Mouse (Mus musculus) embryonic facial prominence, embryonic 15.5 days (tissue): ENCODE results near the gene Atpif1. TPM values are rescaled to one million over a fixed set of nuclear protein-coding genes. Genes with fewer than 3 reads are reported as not detected.
A peak's percentile ranks its signal among the peaks of the same experiment; 100 is the strongest.

Experiments
- ATAC-seq: fragments of 200-750 bp; cut with Nextera tagmentation; 2 replicates; pipeline ENCODE4 v1.8.0; 2017; ENCODE audit warnings: low read depth, moderate TSS enrichment; ENCODE audit not compliant: insufficient number of reproducible peaks, low FRiP score, low TSS enrichment
- H3K27ac ChIP-seq: fragments of 300-500 bp; sonication (generic); replicated peaks from 2 replicates; pipeline ENCODE4 v1.5.1; 2015; ENCODE audit warnings: mild to moderate bottlenecking, inconsistent platforms
- H3K27me3 ChIP-seq: fragments of 300-500 bp; sonication (generic); 2 replicates; pipeline ENCODE4 v1.6.1; 2015; ENCODE audit warnings: inconsistent platforms
- H3K36me3 ChIP-seq: fragments of 300-500 bp; sonication (generic); 2 replicates; pipeline ENCODE4 v1.6.1; 2015; ENCODE audit warnings: mild to moderate bottlenecking, inconsistent platforms
- H3K4me1 ChIP-seq: fragments of 300-500 bp; sonication (generic); 2 replicates; pipeline ENCODE4 v1.6.1; 2015; ENCODE audit warnings: inconsistent platforms
- H3K4me2 ChIP-seq: fragments of 300-500 bp; sonication (generic); replicated peaks from 2 replicates; pipeline ENCODE4 v1.6.1; 2015; ENCODE audit warnings: mild to moderate bottlenecking, inconsistent platforms
- H3K4me3 ChIP-seq: fragments of 300-500 bp; sonication (generic); replicated peaks from 2 replicates; pipeline ENCODE4 v1.5.1; 2015; ENCODE audit warnings: mild to moderate bottlenecking, inconsistent platforms
- H3K9ac ChIP-seq: fragments of 300-500 bp; sonication (generic); 2 replicates; pipeline ENCODE4 v1.6.1; 2015; ENCODE audit warnings: inconsistent platforms
- H3K9me3 ChIP-seq: fragments of 300-500 bp; sonication (generic); replicated peaks from 2 replicates; pipeline ENCODE4 v1.6.1; 2016; ENCODE audit warnings: inconsistent platforms
- WGBS: fragments of 180-500 bp; shearing (Covaris S2); methylation state at CpG from one replicate; pipeline ENCODE4 v1.1.7; 2015; 5-methylcytosine and 5-hydroxymethylcytosine counted together
- polyA plus RNA-seq: library from polyadenylated mRNA; unstranded; fragments of >200 nt; fragmentation: Nextera tagmentation; extraction: Ambion mirVana; gene quantifications from 2 replicates; pipeline ENCODE4 v1.2.1, GENCODE M21; 2015

The Atpif1 gene
- polyA plus RNA-seq, 1 experiment from 2014 or later: 890 TPM

DNA sequence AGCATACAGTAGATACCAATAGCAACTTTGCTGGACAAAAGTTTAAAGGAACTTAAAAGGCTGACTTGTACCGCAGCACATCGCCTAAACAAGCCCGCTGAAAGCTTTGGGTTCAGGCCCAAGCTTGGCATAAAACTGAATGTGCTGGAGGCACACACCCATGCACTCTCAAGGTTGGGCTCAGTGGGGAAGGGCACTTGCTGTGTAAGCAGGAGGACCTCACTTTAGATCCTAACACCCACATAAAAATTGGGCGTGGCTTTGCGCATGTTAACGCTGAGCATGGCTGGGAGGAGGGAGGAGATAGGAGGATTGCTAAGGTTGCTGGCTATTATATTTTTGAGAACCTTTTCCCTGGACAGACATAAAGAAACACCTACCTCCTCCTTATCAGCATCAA lies 8.7 kb downstream of the Atpif1 start:
- H3K4me1 ChIP-seq: peaks cover 11% of the 10 kb centered on the region; the same call in 1 of the 2 replicates
- 0 out of 2 replicates have a peak, but pooled peaks cover 4% of the 10 kb centered on the region for H3K36me3 ChIP-seq
- no peak overlapping the region for H3K9ac ChIP-seq
- no peak overlapping the region for H3K4me2 ChIP-seq
- no peaks in the 10 kb centered on the region for H3K9me3 ChIP-seq
- WGBS: 44% methylated on average over 6 of the region's 6 CpGs
- no peaks in the 10 kb centered on the region for H3K27me3 ChIP-seq
- peak overlapping the region; percentile 73 for H3K27ac ChIP-seq
- ATAC-seq: peak; percentile 54
- no peak overlapping the region for H3K4me3 ChIP-seq

DNA sequence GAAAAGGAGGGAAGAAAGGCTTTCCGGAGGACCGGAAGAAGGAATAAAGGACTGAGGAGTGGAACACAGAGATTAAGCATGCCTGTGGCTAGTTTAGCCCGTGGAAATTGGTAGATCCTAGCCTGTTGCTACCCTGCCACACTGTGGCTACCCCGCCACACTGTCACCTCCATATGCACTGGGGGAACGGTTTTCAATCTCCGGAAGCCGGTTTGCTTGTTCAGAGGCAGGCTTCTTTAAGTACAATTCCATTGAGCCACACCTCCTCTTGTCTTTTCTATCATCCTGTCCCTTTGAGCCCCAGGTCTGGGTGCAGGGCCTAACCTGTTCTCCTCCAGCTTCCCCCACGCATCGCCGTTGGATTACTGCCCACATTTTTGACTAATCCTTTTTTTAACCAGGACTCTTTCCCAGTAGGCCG lies 9.1 kb downstream of the Atpif1 start:
- WGBS: 17% methylated on average over 11 of the region's 11 CpGs
- Histone ChIP-seq H3K4me2 (no peak overlapping the region), H3K36me3 (0 out of 2 replicates have a peak, but pooled peaks cover under 1% of the 10 kb centered on the region), H3K9ac (no peak overlapping the region), H3K4me1 (peaks cover 11% of the 10 kb centered on the region; the same call in 1 of the 2 replicates), H3K9me3 (no peaks in the 10 kb centered on the region), H3K27me3 (no peaks in the 10 kb centered on the region), H3K4me3 (no peak overlapping the region), H3K27ac (peak overlapping the region; percentile 73)
- no peak for ATAC-seq

DNA sequence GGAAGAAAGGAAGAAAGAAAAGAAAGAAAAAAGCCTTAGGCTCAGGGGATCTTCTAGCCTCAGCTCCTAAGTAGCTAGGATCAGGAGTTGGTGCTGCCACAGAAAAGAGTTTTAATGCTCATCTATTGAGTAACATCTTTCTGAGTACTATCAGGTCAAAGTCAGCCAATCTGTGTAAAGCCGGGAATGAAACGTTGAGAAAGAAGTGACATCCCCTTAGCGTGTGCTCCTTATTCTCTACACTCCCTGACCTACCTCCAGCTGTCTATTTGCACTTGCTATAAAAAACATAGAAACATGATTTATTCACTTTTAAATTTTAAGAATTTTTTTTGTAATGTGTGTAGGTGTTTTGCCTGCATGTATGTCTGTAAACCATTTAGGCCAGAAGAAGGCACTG lies 14.3 kb downstream of the Atpif1 start:
- no peaks in the 10 kb centered on the region for H3K9me3 ChIP-seq
- H3K27me3 ChIP-seq: no peaks in the 10 kb centered on the region
- no peaks in the 10 kb centered on the region for H3K36me3 ChIP-seq
- no peak overlapping the region for H3K9ac ChIP-seq
- no peak overlapping the region for H3K4me3 ChIP-seq
- ATAC-seq: no peak
- 92% methylated on average over 3 of the region's 3 CpGs for WGBS
- H3K4me2 ChIP-seq: no peak overlapping the region
- peaks cover 10% of the 10 kb centered on the region for H3K4me1 ChIP-seq
- H3K27ac ChIP-seq: no peak overlapping the region

DNA sequence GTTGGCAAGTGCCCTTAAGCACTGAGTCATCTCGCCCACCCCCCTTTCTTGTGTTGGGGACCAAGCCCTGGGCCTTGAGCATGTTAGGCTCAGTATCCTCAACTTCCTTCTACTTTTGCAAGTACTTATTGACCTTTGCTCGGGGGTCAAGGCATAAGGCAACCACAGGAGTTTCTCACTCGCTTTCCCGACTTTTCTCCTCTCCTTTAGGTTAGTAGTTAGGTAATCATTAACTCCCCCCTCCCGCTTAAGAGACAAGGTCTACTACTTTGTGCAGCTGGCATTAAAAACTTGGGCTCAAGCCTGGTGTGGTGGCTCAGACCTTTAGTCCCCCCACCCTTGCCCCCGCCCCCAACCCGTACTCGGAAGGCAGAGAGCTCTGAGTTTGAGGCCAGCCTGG lies 15.4 kb downstream of the Atpif1 start:
- Histone ChIP-seq H3K27me3 (no peaks in the 10 kb centered on the region), H3K4me3 (no peak overlapping the region), H3K9ac (no peak overlapping the region), H3K4me2 (no peak overlapping the region), H3K27ac (no peak overlapping the region), H3K36me3 (no peaks in the 10 kb centered on the region), H3K9me3 (no peaks in the 10 kb centered on the region), H3K4me1 (peaks cover 14% of the 10 kb centered on the region)
- no peak for ATAC-seq
- 79% methylated on average over 8 of the region's 8 CpGs for WGBS

DNA sequence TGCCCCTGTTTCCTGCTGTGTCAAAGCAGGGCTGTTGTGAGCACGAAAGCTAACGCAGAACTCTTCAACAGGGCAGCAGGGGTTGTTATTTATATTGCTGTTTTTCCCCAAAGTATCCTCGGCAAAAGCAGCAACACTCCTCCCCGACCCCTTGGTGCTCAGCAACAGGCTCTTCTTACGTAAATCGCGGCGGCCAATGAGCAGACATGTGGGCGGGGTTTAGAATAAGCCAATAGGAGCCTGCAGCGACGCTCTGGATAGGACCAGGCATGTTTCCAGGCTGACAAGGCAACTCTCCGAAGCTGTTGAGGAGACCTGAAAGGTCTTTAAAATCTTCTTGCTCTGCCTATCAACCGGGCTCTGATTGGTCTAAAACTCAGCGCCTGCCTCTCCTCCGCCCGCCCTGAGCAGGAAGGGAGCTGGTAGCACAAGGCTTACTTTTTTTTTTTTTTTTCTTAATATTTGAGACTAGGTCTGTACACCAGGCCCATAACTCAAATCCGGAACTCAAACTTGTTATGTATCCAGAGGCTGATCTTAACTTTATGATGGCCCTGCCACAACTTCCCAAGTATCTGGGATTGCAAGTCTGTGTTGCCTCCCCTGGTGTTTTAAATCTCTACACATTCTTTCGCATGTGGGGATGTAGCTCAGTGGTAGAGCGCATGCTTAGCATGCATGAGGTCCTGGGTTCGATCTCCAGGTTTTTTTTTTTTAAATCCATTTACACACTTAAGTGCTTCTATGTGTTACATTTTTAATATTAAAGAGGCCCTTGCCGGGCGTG lies 17.9 kb downstream of the Atpif1 start:
- Histone ChIP-seq H3K4me3 (peak overlapping the region; percentile 53), H3K4me2 (peak overlapping the region; percentile 93), H3K27ac (peak overlapping the region; percentile 94), H3K4me1 (peaks cover 20% of the 10 kb centered on the region), H3K27me3 (no peaks in the 10 kb centered on the region), H3K9me3 (no peaks in the 10 kb centered on the region), H3K9ac (peak overlapping the region; percentile 35; the same call in 1 of the 2 replicates), H3K36me3 (no peaks in the 10 kb centered on the region)
- WGBS: 19% methylated on average over 22 of the region's 22 CpGs
- ATAC-seq: peak; percentile 95

DNA sequence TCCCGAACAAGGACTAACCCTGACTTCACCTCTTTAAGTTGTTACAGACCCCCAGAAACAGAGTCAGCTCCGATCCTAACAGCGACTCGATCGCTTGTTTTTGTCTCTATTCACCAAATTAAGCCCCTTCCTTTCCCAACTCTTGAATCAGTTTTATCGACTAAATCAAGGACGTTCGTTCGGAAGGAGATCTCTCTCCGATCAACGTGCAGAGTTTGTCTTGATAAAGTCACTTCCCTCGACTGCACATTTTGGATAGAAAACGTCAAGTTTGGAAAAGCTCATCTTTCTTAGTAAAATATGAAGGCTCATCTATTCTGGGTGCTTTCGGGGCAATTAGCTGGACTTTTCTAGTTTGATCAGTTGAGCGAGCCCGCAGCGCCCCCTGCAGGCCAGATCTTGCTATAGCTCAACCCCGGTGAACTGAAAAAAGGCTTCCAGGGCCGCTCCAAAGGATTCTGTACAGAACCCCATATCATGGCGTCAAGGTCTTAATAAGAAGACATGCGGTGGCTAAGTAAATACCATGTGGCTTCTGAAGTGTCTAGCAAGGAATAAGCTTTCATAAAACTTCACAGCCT lies 18.8 kb downstream of the Atpif1 start:
- Histone ChIP-seq H3K36me3 (no peaks in the 10 kb centered on the region), H3K27me3 (no peaks in the 10 kb centered on the region), H3K4me2 (peak overlapping the region; percentile 93), H3K4me1 (peaks cover 21% of the 10 kb centered on the region), H3K27ac (peak overlapping the region; percentile 94), H3K4me3 (peak overlapping the region; percentile 53), H3K9ac (peak overlapping the region; percentile 35), H3K9me3 (no peaks in the 10 kb centered on the region)
- ATAC-seq: no peak
- under 1% methylated on average over 21 of the region's 21 CpGs for WGBS

DNA sequence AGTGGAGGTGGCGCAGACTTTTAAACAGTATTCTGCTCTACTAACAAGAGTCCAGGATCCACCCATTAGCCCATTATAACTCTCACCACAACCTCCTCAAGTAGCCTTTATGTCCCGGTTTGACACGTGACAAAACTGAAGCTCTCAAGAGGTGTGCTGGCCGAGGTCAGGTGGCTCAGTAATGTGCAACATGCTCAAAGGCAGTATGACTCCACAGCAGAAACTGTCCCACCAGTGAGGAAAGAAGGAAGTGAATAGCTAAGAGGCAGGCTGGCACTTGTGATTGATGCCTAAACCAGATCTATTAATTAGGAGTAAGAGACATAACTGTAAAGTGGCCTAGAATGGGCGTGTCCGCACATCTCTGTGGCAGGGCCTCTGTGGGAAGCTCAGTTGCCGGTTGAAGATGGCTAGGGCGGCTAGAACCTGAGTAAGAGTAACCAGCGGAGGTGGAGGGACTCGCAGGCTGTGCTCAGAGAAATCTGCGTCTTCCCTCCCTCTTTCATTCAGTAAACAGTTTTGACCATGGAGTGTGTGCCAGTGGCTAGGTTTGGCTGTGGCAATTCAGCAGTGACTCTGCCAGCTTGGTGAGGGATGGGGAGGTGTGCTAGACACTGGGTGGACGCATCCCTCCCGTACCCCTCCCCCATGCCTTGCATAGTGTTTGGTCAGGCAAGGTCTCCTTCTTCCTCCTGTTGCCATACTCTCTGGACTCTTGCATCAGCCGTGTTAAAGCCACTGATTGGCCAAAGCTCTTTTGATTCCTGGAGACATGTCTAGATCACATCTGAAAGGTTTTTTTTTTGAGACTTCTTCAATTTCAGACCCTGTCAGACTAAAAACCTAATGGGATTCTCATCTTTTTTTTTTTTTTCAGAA lies 19.8 kb downstream of the Atpif1 start:
- H3K9me3 ChIP-seq: no peaks in the 10 kb centered on the region
- H3K4me1 ChIP-seq: peaks cover 27% of the 10 kb centered on the region
- no peak for ATAC-seq
- H3K9ac ChIP-seq: no peak overlapping the region
- H3K4me3 ChIP-seq: peak overlapping the region; percentile 53; the same call in 1 of the 2 replicates
- H3K4me2 ChIP-seq: peak overlapping the region; percentile 93; the same call in 1 of the 2 replicates
- H3K27ac ChIP-seq: no peak overlapping the region
- no peaks in the 10 kb centered on the region for H3K27me3 ChIP-seq
- no peaks in the 10 kb centered on the region for H3K36me3 ChIP-seq
- 28% methylated on average over 14 of the region's 14 CpGs for WGBS

DNA sequence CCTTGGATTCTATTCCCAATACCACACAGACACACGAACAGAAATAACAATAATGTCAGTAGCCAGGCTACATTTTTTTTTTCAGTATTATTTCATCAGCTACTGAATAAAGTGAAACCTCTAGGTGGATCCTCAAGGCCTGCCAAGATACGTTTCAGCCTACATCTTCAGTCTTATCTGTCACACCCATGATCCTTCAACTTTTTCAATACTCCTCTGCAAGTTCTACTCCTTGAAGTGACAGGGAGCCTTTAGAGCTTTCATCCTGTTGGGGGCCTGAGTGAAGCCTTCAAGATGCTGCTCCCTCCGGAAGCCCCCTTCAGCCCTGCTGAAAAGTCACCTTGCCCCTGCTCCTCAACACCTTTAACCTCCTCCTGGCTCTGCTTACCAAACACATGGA lies 21.4 kb downstream of the Atpif1 start:
- 65% methylated on average over 3 of the region's 3 CpGs for WGBS
- no peaks in the 10 kb centered on the region for H3K36me3 ChIP-seq
- no peaks in the 10 kb centered on the region for H3K9me3 ChIP-seq

DNA sequence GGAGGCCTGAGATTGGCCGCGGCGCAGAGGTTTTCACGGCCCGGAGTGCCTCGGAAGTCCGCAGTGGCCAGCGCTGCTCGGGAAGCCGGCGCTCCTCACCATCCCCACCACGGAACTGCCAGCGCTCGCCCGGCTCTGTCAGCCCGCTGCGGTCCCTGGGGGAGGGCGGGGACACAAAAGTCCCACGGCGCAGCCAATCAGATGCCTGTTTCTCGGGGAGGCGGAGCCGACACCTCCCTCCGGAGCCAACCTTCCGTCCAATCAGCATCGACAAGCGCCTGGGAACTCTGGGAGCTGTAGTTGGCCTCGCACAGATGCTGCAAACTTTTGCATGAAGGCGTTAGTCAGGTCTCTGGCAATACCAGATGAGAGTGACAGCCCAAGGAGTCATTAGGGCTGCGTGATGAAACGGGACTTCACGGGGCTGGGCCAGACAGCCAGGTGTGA lies 23.1 kb downstream of the Atpif1 start, which contains the start of gene Sesn2:
Sesn2 (minus strand) TSS at position 150 of the 447 bp plus-strand sequence.
- H3K27ac ChIP-seq: peak within 1 kb of the TSS; percentile 89
- peaks cover 31% of the 10 kb centered on the region for H3K4me1 ChIP-seq
- H3K36me3 ChIP-seq: no peaks in the 10 kb centered on the region
- no peaks in the 10 kb centered on the region for H3K9me3 ChIP-seq
- ATAC-seq: peak; percentile 95
- WGBS: under 1% methylated on average over 32 of the region's 32 CpGs
- H3K4me2 ChIP-seq: peak within 1 kb of the TSS; percentile 92
- no peaks in the 10 kb centered on the region for H3K27me3 ChIP-seq
- H3K4me3 ChIP-seq: peak within 1 kb of the TSS; percentile 89
- peak within 1 kb of the TSS; percentile 62 for H3K9ac ChIP-seq

More for the DNA sequence above, 21.4 kb downstream of the Atpif1 start:
- ATAC-seq: no peak
- H3K27ac ChIP-seq: no peak overlapping the region
- H3K4me2 ChIP-seq: no peak overlapping the region
- H3K4me1 ChIP-seq: peaks cover 34% of the 10 kb centered on the region
- no peak overlapping the region for H3K9ac ChIP-seq
- H3K27me3 ChIP-seq: no peaks in the 10 kb centered on the region
- no peak overlapping the region for H3K4me3 ChIP-seq

DNA sequence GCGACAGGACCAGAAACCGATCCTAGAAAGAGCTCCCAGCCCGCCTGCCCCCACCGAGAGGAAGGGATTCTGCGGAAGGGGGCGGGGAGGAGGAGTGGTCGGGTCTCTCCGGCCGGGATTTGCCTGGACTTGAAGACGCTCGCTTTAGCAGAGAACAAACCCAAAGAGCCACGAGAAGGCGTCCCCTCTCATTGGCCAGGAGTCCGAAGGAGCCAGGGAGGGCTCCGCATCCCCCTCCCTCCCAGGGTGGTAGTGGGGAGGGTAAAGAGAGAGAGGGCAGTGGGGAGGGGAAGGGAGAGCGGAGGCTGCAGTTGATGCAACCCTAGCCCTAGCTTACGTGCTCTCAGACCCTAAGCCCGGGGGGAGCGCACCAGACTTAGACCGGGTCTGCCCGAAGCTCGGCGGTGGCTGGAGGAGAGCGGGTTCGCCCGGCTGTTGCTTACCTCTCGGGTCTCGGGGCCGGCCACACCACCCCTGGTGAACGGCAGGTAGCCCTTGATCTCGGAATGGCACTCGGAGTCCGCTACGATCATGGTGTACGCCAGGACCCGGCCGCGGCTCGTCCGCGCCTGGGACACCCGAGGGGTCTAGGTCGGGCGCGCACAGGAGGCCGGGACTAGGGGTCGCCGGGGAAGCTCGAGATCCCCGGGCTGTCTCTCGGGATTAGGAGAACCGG lies 23.7 kb downstream of the Atpif1 start:
- Histone ChIP-seq H3K9me3 (no peaks in the 10 kb centered on the region), H3K36me3 (no peaks in the 10 kb centered on the region), H3K27me3 (no peaks in the 10 kb centered on the region), H3K4me2 (peak overlapping the region; percentile 92), H3K4me3 (peak overlapping the region; percentile 89), H3K9ac (peak overlapping the region; percentile 62), H3K27ac (peak overlapping the region; percentile 89), H3K4me1 (peaks cover 31% of the 10 kb centered on the region)
- peak; percentile 73 for ATAC-seq
- WGBS: under 1% methylated on average over 52 of the region's 52 CpGs
